Mouse (Mus musculus) T-helper 1 cell (primary cell): Measurements from ENCODE around the gene Aen.

Experiments used
- in situ Hi-C: fragments of 300-600 bp; cut with MboI, MseI; formaldehyde crosslinking; loops from one replicate; pipeline ENCODE4 v1.15.1; 2025; ENCODE audit warnings: high pct_unique_total_duplicates

Gene Aen

DNA sequence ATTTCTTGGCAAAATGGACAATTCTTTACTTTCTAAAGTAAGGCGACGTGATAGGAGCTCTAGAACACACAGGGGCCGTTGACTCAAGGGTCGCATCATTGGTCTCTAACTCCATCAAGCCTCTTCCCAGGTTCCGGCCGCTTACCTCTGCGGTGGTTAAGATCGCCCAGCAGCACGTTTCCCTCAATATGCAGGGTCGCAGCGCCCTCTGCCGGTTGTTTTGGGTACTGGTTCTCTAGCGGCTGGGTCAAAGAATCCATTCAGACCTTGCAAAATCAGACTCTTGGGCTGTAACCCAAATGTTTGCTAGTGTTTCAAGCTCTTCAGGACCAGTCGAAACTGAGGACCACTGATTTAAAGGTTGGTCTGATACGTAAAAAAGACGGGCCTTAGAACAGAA lies 5.0 kb upstream of the Aen start:
- in situ Hi-C loops = loop anchor here (5.0 to 10.0 kb wide), 2 partner anchors 98 to 1524 kb away; no protein-coding TSS in a partner anchor

DNA sequence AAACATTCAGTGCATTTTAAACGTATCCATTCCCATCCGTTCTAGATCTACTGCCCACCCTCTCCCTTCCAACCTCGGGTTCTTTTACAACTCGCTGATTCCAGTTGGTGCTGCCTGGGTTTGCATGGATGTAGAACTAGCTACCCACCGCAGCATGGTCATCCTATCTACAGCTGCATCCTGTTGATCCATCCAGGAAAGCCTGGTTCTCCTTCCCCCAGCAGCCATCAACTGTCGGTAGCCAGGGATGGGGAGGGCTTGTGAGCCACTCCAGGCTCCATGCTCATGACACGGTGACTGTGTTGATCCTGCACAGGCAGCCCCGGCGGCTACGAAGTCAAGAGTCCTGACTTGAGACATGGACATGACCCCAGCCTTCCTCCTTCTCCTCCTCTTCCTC lies 1.7 kb upstream of the Aen start:
- in situ Hi-C loops = loop anchor here (5.0 to 10.0 kb wide), 2 partner anchors 102 to 1521 kb away; no protein-coding TSS in a partner anchor

DNA sequence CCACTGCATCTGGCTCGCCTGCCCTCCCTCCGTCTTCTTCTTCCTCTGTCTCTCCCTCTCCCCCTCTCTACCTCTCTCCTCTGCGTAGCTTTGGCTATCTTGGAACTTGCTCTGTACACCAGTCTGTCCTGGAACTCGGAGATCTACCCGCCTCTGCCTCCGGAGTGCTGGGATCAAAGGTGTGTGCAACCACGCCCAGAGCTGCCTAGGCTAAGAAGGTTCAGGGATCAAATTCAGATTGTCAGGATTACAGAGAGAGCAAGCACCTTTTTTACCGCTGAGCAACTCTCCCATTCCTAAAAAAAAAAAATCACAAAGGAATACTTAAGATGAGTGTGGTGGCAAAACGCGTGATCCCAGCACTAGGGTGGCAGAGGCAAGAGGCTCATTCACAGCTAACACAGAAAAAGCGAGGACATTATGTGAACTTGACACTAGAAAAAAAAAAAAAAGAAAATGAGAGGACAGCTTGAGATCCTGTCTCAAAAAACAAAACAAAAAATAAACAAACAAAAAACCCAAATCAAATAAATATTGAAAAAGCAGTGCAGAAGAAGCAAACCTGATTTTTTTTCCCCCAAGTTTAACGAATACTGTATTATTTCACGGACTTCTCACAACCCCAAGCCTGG lies 517 bp upstream of the Aen start:
- in situ Hi-C loops = loop anchor here (10.0 kb wide), 1 partner anchor 1520 kb away; no protein-coding TSS in a partner anchor

DNA sequence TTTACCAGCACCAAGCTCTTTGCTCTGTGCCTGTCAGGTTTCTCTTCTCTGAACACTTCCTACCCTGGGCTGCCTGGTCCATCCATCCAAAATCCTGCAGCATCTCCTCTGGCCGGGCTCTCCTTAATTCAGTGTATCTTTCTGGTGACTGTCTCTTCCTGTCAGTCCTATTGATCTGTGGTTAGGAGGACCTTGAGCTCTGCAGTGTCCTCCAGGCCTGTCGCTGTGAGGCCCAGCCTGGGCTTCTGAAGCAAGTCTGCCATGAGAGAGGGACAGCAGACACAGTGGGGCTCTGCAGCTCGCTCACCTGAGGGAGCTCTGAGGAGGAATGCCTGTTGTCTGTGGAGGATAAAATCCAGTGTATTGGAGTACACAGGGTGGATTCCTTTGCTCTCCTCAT lies 1.9 kb downstream of the Aen start:
- in situ Hi-C loops = loop anchor here (10.0 kb wide), 1 partner anchor 1517 kb away; no protein-coding TSS in a partner anchor

DNA sequence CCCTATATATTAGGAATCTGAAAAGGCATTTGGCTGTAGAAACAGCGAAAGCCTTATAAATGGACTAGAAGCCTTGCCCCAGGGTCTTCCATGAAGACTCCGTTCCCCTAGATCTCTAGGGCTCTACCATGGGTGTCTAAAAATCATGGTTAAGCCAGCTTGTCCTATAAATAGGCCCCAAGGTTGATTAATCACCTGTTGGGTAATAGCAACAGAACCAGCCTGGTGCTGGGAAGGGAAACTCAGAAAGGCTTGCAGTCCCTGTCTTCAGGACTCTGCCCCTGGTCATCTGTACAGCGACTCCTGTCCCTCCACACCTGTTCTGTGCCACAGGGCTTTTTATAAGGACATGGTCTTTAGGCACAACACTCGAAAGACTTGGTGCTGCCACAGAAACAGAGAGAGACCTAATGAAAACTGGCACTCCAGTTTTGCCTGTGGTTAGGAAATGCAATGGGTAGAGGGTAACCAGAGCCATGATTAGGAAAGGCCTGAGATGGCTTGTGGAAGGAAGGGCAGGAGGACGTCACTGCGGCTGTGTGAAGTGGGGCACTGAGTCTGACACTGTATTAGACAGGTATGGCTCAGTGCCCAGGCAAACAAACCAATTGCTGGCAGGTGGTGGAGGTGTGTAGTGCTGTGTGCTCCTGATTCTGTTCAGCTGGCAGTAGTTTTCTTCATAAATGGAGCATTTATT lies 7.7 kb downstream of the Aen start:
- in situ Hi-C loops = no loop called here

DNA sequence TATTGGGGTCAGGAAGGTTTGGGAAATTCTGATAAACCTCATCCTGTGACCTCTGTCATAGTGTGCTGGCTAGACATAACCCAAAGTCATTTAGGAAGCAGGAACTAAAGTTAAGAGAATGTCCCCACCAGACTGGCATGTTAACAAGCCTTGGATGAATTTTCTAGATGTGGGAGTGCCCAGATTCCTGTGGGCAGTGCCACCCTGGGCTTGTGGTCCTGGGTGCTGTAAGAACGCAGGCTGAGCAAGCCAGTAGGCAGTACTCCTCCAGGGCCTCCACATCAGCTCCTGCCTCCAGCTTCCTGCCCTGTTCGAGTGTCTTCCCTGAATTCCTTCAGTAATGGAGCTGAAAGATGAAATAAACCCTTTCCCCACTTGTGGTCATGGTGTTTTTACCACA lies 8.5 kb downstream of the Aen start:
- in situ Hi-C loops = no loop called here

DNA sequence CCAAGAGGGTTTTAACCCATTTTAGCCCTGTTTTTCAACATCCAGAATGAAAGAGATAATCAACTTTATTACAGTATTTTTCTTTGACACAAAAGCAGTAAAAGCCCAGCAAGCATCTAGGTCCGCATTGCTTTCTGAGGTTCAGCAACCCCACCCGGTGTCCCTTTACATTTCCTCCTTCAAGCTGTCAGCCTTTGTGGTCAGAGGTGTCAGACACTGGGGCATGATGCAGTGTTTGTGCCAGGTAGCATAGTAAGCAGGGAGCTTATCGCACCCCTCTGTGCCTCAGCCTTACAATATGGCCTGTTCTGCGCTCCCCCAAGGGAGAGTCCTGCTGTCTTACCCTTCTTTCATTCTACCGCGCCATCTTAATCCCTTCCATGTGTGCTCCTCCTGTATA lies 13.4 kb downstream of the Aen start:
- in situ Hi-C loops = no loop called here

DNA sequence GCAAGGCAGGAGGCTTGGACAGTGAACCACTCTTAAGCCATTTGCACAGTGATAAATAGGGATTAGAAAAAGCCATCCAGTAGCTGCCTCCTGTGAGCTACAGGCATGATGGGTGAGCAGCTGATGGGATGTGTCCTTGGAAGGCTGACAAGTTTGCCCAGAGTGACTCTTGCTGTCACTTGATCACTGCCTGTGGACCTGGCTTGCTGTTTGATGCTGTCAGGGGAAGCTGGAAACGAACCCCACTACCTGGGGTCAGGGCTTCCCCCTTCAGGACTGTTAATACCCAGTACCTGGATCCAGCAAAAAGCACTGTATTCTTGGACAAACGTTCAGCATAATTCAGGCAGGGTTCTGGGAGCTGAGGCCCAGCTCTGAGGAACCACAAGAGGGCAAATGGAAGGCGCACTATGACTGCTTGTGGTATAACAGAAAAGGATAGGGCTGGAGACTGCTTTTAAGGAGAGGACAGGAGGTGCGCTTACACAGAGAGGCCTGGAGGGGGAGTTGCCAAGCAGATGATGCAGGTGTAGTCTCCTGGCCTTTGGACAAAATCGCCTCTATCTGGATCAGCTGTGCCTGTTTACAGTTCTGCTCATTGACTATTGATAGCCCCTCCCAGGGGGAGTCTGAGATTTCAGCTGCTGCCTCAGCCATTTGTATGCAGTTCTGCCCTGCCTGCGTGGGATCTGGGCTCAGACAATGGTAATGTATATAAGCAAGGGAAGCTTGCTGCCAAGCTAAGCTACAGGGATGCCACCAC lies 14.9 kb downstream of the Aen start:
- in situ Hi-C loops = no loop called here

DNA sequence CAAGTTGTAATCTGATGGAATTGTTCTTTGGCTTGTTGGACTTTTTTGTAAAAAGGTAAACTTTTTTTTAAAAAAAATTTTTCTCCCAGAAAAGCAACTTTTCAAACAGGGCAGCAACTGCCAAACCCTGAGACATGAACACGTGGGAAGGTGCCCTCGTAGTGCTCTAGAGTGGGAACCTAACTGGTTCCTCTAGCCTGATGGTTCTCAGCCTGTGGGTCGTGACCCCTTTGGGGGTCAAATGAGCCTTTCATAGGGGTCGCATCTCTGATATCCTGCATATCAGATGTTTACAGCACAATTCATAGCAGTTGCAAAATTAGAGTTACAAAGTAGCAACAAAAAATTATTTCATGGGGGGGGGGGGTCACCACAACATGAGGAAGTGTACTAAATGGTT lies 15.6 kb downstream of the Aen start:
- in situ Hi-C loops = no loop called here

DNA sequence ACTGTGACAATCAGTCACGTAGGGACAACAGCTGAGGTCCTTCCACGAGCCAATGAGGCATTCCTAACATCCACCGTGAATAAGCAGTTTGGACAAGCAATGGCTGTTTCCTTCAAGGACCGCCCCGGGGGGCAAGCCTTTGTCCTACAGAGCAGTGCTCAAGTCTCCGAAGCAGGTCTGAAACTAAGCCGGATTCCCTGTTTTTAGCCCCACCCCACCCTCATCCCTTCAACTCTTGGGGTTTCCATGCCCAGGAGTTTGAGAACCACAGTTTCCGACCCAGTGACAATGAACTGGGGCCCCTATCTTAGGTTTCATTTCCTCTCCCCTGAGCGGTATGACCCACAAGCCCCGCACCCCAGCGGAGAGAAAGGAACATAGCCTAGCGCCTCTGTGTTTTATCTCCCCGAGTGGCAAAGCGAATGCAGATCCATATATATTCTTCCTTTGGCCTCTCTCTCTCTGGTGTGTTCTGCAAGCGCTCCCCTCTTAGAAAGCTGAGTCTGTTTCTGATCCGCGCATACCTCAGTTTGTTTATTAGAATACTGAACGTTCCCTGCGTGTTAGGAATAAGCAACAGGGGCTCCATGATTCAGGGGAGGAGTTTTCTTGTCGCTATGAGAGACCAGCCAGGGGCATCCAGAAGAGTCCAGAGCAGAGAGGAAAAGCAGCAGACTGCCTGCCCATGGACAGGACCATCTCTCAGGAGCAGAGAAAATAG lies 16.8 kb downstream of the Aen start:
- in situ Hi-C loops = no loop called here

DNA sequence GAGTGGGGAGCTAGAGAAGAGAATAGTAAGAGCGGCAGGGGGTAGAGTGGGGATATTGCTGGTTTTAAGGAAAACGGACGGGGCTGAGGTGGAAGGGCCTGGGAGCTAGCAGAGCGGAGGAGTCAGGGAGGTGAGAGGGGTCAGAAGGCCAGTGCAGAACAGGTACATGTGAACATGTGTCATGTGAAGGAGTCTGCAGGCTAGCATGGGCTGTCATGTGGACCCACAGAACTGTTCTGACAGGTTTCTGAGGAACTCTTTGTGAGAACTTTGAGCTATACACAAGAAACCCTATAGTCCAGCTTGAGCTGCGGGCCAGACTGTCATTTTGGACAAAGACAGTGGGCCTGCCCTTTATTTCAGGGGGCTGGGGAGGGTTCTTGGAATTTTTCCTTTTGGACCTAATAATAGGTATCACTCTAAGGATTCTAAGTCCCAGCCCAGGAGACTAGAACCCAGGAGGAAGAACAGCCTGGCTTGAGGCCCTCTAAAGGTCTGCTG lies 17.4 kb downstream of the Aen start, which contains the start of gene Isg20:
Isg20 (plus strand) TSS at position 451 of the 501 bp plus-strand sequence.
- in situ Hi-C loops = no loop called here

DNA sequence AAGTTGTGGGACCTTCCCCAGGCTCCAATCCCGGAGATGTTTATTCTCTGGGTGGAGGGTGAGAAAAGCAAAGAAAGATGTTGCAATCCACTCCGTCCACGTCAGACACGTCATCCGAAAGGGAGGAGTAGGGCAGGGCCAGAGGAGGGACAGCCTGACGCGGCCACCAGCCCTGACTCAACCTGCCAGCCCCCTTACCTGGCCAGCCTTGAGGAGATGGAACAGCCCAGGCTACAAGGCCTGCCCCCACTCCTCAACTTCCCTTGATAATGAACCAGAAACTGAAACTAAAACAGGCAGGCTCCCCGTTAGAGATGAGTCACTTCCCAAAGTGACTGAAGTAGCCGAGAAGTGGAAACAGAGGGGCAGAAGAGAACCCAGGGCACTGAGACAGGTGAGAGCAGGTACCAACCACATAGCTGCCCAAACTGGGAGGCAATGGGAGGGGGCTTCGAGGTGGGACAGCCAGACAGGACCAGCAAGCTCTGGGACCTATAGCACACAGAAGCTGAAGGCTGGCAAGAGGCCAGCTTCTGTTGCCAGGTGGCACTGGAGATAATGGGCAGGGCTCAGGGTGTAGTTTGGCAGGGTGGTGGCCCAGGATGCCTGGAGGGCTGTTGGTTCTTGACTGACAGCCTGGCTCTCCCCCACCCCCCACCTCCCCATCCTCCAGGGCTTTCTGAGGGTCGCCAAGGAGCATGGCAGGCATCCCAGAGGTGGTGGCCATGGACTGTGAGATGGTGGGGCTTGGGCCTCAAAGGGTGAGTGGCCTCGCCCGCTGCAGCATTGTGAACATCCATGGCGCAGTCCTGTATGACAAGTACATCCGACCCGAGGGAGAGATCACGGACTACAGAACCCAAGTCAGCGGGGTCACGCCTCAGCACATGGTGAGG lies 18.2 kb downstream of the Aen start:
- in situ Hi-C loops = no loop called here

DNA sequence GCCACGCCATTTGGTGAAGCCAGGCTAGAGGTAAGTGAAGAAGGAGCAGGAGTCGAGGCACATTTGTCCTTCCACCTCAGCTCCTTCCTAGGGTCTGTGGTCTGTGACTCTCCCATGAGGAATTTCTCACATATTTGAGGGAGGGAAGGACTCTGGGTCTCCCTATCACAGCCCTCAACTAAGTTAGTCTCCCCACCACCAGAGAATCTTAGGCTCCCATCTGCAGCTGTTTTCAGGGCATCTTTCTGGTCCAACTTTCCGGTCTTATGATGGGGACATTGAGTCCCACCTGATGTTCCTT lies 18.8 kb downstream of the Aen start:
- in situ Hi-C loops = no loop called here

DNA sequence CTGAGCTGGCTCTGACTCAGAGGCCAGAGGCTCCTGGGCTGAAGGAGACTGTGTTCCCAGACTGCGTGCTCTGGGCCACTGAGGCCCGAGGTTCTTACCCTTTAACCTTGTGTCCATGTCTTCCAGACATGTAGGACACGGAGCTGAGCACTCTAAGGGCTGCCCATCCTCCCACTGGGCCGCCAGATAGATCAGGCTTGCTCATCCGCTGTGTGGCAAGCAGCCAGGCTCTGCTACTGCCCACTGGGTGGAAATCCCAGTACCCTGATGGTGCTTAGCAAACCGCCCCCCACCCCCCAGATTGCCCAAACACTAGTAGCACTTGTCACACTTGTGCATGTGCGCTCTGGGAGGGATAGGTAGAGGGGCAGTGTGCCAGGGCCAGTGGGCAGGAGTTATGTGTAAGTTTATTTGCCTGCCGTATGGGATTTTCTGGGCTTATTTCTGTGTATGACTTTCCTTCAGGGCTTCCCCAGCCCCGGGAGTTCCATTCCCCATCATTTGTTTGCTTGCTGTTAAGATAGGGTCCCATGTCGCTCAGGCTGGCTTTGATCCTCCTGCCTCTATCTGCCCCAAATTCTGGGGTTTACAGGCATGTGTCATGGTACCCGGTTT lies 19.3 kb downstream of the Aen start:
- in situ Hi-C loops = loop anchor here (5.0 kb wide), 1 partner anchor 432 kb away; no protein-coding TSS in a partner anchor

DNA sequence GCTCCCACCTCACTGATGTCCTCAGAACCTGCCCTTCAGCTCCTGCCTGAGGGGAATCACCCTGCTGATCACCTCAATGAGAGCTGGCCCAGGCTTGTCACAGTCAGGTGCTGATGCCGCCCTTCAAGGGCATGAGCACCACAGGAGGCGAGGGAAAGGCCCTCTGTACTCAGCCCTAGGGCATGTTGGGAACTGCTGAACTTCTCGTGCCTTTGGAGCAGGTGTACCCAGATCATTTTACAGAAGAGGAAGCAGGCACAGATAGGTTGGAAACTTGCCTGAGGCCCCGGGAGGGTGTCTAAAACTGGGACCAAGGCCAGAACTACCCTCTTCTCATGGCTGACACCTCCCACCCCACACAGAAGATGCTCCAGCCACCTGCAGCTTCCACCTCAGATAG lies 23.0 kb downstream of the Aen start:
- in situ Hi-C loops = loop anchor here (5.0 kb wide), 1 partner anchor 429 kb away; no protein-coding TSS in a partner anchor

DNA sequence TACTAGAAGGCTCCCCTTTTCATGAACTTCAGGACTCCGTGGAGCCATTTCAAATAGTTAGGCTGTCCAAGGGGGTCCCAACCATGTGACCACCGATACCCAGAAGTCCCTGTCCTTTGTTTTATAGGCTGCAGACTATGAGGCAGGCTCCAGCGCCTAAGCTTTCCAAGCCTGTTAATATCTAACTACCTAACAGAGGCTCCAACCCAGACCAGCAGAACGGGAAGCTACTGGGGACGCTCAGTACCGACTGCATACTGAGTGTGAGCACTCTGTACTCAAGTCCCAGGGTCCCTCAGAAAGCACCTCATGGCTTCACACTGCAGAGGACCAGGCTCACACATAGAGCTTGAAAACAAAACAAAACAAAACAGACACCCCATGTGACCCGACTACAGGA lies 26.9 kb downstream of the Aen start:
- in situ Hi-C loops = loop anchor here (5.0 kb wide), 1 partner anchor 160 kb away; no protein-coding TSS in a partner anchor

DNA sequence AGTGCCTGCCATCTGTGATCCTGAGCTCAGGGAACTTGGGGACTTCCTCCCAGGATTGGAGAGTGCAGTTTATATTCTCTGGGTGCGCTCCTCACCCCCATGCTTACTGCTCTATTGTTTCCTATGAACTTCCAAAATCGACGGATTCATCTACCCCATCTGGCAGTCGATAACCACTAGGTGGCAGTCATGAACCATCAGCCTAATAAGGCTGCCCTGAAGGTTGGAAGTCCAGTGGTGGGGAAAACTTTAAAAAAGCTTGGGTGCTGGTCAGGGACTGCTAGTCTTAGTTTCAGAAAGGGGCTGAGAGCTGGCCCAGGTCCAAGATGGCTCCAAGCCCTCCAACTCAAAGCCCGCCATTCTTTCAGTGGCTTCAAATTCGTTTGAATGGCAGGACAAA lies 28.6 kb downstream of the Aen start:
- in situ Hi-C loops = loop anchor here (5.0 kb wide), 1 partner anchor 158 kb away; no protein-coding TSS in a partner anchor

DNA sequence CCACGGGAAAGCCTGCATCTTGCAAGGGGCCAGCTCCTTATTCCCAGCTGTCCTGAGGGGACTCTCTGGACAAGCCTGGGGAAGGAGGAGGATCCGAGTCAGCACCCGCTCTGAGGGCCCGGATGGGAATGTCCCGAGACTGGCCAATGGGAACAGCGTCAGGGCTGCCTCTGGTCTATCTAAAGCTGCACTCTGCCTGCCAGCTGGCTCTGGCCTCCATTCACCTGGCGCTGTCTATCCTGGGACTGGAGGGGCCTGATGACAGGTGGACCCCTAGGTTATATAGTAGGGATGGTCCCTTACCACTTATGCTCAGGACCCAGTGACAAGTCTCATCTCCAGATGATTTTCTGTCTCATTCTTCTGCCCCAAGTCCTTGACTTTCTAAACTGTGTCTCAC lies 29.1 kb downstream of the Aen start:
- in situ Hi-C loops = loop anchor here (5.0 kb wide), 1 partner anchor 158 kb away; no protein-coding TSS in a partner anchor

DNA sequence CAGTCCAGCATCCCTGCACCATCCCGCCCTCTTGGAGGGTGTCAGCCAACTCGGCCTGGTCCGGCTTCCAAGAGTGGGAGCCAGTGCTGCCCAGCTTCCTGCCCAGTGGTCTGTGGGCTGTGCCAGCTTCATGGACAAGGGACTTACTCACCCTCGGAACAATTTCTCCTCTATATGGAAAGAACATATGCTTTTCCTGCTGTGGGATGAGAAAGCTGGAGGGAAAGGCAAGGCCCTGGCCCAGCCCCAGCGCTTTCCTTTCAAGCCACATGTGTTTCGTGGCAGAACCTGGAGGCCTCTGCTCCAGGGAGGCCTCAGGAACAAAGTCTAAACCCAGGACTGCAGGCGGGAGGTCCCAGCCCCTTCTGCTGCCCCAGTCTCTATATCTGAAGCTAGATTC lies 30.0 kb downstream of the Aen start:
- in situ Hi-C loops = no loop called here

DNA sequence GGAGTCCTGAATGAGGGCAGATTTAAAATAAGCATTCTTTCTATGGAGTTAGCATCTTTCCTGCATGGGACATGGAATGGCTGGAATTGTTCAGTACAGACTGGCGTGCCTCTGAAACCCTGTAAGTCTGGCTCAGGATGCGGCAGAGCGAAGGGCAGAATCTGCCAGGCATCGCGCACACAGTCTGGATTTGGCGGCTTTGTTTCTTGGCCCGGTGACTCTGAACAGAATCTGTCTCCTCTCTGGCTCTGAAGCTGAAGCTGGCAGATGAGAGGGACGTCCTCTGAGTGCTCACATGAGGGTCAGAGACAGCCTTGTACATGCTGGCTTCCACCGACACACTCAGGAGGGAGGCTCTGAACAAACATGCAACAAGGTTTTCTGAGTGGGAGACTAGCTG lies 30.5 kb downstream of the Aen start:
- in situ Hi-C loops = no loop called here
